Mouse (Mus musculus) embryonic facial prominence, embryonic 15.5 days (tissue): ENCODE measurements around the gene Tmem177. TPM values are rescaled to one million over a fixed set of nuclear protein-coding genes. Genes with fewer than 3 reads are reported as not detected.

Source experiments
- ATAC-seq: fragments of 200-750 bp; cut with Nextera tagmentation; 2 replicates; pipeline ENCODE4 v1.8.0; 2017; ENCODE audit warnings: low read depth, moderate TSS enrichment; ENCODE audit not compliant: insufficient number of reproducible peaks, low FRiP score, low TSS enrichment
- H3K27ac ChIP-seq: fragments of 300-500 bp; sonication (generic); replicated peaks from 2 replicates; pipeline ENCODE4 v1.5.1; 2015; ENCODE audit warnings: mild to moderate bottlenecking, inconsistent platforms
- H3K27me3 ChIP-seq: fragments of 300-500 bp; sonication (generic); 2 replicates; pipeline ENCODE4 v1.6.1; 2015; ENCODE audit warnings: inconsistent platforms
- H3K36me3 ChIP-seq: fragments of 300-500 bp; sonication (generic); 2 replicates; pipeline ENCODE4 v1.6.1; 2015; ENCODE audit warnings: mild to moderate bottlenecking, inconsistent platforms
- H3K4me1 ChIP-seq: fragments of 300-500 bp; sonication (generic); 2 replicates; pipeline ENCODE4 v1.6.1; 2015; ENCODE audit warnings: inconsistent platforms
- H3K4me2 ChIP-seq: fragments of 300-500 bp; sonication (generic); replicated peaks from 2 replicates; pipeline ENCODE4 v1.6.1; 2015; ENCODE audit warnings: mild to moderate bottlenecking, inconsistent platforms
- H3K4me3 ChIP-seq: fragments of 300-500 bp; sonication (generic); replicated peaks from 2 replicates; pipeline ENCODE4 v1.5.1; 2015; ENCODE audit warnings: mild to moderate bottlenecking, inconsistent platforms
- H3K9ac ChIP-seq: fragments of 300-500 bp; sonication (generic); 2 replicates; pipeline ENCODE4 v1.6.1; 2015; ENCODE audit warnings: inconsistent platforms
- H3K9me3 ChIP-seq: fragments of 300-500 bp; sonication (generic); replicated peaks from 2 replicates; pipeline ENCODE4 v1.6.1; 2016; ENCODE audit warnings: inconsistent platforms
- WGBS: fragments of 180-500 bp; shearing (Covaris S2); methylation state at CpG from one replicate; pipeline ENCODE4 v1.1.7; 2015; 5-methylcytosine and 5-hydroxymethylcytosine counted together
- polyA plus RNA-seq: library from polyadenylated mRNA; unstranded; fragments of >200 nt; fragmentation: Nextera tagmentation; extraction: Ambion mirVana; gene quantifications from 2 replicates; pipeline ENCODE4 v1.2.1, GENCODE M21; 2015

The Tmem177 gene
- polyA plus RNA-seq, 1 experiment from 2014 or later = 8.1 TPM

DNA sequence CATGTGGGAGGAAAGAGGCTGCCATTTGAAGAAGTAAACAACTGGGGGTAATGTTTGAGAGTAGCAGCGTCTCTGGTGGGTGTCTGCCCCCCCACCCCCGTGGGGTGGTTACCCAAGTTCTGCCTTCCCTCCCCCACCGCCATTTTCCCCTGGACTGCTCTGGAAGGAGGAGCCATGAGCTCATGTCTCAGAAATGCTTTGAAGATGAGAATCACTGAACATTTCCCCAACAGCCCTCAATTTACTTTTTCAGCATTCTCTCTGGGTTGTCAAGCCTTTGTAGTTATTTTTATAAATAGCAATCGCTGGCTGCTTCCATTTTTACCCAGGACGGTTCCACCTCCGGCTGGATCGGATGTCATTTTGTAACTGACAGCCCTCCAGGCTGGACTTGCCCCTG, 26.7 kb downstream of the Tmem177 start:
- Histone ChIP-seq H3K4me1 (peaks cover 9% of the 10 kb centered on the region), H3K9me3 (no peaks in the 10 kb centered on the region), H3K9ac (no peak overlapping the region), H3K27ac (no peak overlapping the region), H3K4me2 (no peak overlapping the region), H3K27me3 (no peaks in the 10 kb centered on the region), H3K4me3 (no peak overlapping the region), H3K36me3 (no peaks in the 10 kb centered on the region)
- ATAC-seq = peak; percentile 39; the same call in 1 of the 2 replicates
- 9% methylated on average over 7 of the region's 7 CpGs for WGBS

DNA sequence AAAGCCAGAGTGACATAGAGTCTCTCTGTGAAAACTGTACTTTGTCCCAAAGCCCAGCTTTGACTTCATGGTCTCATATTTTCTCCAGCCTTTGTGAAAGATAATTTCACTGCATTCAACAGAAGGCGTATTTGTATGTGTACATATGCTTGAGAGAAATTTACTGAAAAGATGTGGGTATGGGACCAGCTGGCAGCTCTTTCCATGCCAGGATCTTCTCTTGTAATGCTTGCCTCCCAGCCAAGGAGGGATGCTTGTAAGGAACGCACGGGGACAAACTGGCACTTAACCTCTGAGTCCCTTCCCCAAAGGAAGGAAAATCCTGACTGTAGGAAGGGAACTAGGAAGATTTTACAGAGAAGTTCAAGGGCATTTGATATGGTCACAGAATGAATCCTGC, 28.7 kb downstream of the Tmem177 start:
- H3K4me1 ChIP-seq = peaks cover 9% of the 10 kb centered on the region
- H3K27me3 ChIP-seq = no peaks in the 10 kb centered on the region
- H3K4me3 ChIP-seq = no peak overlapping the region
- no peak overlapping the region for H3K27ac ChIP-seq
- 85% methylated on average over 3 of the region's 3 CpGs for WGBS
- no peak for ATAC-seq
- no peaks in the 10 kb centered on the region for H3K9me3 ChIP-seq
- no peak overlapping the region for H3K4me2 ChIP-seq
- no peak overlapping the region for H3K9ac ChIP-seq
- H3K36me3 ChIP-seq = no peaks in the 10 kb centered on the region

DNA sequence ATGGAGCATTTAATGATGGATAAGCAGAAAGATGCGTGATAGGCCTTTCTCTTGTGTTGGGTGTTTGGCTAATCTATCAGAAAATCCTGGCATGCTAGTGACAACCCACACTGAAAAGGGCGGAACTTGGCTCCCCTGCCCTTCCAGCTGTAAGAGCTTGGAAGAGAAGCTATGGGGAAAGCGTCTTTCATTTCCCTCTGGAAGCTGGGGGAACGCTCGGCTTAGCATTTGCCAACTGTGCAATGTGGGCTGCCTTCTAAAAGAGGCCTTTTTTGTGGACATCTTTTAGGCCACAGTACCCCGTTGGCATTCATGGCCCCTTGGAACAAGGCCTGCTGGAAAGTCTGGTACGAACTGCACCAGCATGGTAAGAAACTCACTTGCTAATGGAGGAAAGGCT, 34.1 kb downstream of the Tmem177 start:
- no peak for ATAC-seq
- Histone ChIP-seq H3K27ac (no peak overlapping the region; the same call in 1 of the 2 replicates), H3K9me3 (no peaks in the 10 kb centered on the region), H3K9ac (no peak overlapping the region), H3K36me3 (no peaks in the 10 kb centered on the region), H3K4me1 (0 out of 2 replicates have a peak, but pooled peaks cover 5% of the 10 kb centered on the region), H3K4me2 (no peak overlapping the region), H3K4me3 (no peak overlapping the region), H3K27me3 (no peaks in the 10 kb centered on the region)
- 69% methylated on average over 7 of the region's 7 CpGs for WGBS

DNA sequence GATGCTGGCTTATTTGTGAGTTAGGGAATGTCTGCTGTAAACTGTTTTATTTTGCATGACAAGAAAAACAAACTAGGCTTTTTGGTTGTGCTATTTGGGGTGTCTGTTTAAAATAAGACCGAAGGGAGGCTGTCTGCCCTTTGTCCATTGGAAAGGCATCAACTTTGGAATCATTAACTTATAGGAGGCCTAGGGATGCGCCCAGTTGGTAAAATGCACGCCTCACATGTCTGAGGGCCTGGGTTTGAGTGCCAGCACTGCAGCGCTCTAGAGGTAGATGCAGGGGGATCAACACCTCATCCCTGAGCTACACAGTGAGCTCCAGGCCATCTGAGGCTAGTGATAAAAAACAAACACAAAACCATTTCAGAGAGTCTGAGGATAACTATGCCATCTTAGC, 35.5 kb downstream of the Tmem177 start:
- H3K4me3 ChIP-seq = no peak overlapping the region
- H3K27ac ChIP-seq = no peak overlapping the region
- H3K4me1 ChIP-seq = 0 out of 2 replicates have a peak, but pooled peaks cover 5% of the 10 kb centered on the region
- no peaks in the 10 kb centered on the region for H3K36me3 ChIP-seq
- 86% methylated on average over 4 of the region's 4 CpGs for WGBS
- no peaks in the 10 kb centered on the region for H3K27me3 ChIP-seq
- H3K9me3 ChIP-seq = no peaks in the 10 kb centered on the region
- no peak overlapping the region for H3K4me2 ChIP-seq
- no peak for ATAC-seq
- H3K9ac ChIP-seq = no peak overlapping the region

DNA sequence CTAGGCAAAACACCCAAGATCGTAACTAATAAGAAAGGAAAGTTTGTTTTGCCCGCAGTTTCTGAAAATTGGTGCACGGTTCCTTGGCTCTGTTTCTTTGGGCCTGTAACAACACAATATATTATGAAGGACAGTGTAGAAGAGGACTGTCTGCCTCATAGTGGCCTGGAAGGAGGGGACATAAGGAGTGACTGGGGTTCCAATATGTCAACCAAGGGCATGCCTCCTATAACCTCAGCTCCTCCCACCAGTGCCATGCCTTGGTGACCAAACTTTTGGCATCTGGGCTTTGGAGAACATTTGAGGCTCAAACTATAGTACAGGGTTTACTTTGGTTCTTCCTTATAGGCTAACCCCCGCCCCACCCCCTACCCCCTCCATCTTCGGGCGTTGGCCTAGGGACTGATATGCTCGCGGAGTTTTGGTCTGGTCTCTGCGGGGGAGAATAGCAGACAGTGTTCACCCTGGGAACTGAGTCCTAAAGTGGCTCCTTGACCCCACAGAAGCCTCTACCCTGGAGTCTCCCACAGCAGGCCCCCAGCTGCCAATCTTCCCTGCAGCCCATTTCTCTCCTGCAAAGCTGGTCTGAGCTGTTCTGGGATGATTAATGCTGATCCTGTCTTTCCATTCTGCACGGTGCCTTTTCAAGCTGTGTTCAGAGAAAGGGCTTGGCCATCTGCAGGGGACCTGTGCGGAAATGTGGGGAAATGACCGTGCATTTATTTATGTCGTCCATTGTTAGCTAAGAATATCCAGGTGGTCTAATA, 44.4 kb downstream of the Tmem177 start:
- H3K4me3 ChIP-seq = no peak overlapping the region
- no peak for ATAC-seq
- no peaks in the 10 kb centered on the region for H3K27me3 ChIP-seq
- no peak overlapping the region for H3K9ac ChIP-seq
- WGBS = 68% methylated on average over 13 of the region's 13 CpGs
- 0 out of 2 replicates have a peak, but pooled peaks cover 4% of the 10 kb centered on the region for H3K4me1 ChIP-seq
- no peak overlapping the region for H3K4me2 ChIP-seq
- no peak overlapping the region for H3K27ac ChIP-seq
- no peaks in the 10 kb centered on the region for H3K9me3 ChIP-seq
- H3K36me3 ChIP-seq = no peaks in the 10 kb centered on the region

DNA sequence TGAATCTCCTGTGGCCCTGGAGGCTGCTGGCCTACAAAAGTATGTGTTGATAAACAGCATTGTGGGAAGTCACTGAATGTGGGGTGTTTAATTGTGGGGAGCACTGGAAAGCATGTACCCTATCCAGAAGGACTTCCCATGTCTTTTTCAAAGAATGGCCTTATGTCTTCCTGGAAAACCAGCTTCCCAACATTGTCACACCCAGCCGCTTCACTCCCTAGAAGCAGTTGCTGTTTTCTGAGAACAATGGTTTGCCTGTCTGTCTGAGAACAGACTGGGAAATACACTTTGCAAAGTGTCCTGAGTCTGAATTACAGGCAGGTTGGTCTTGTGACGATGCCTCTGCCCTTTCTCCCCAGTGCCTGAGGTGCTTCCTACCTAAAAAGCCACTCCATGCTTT, 45.7 kb downstream of the Tmem177 start:
- Histone ChIP-seq H3K9ac (no peak overlapping the region), H3K4me3 (no peak overlapping the region), H3K4me2 (no peak overlapping the region), H3K27ac (no peak overlapping the region), H3K9me3 (no peaks in the 10 kb centered on the region), H3K36me3 (no peaks in the 10 kb centered on the region), H3K4me1 (0 out of 2 replicates have a peak, but pooled peaks cover 7% of the 10 kb centered on the region), H3K27me3 (no peaks in the 10 kb centered on the region)
- ATAC-seq = no peak
- whole genome bisulfite sequencing = 23% methylated on average over 2 of the region's 2 CpGs

DNA sequence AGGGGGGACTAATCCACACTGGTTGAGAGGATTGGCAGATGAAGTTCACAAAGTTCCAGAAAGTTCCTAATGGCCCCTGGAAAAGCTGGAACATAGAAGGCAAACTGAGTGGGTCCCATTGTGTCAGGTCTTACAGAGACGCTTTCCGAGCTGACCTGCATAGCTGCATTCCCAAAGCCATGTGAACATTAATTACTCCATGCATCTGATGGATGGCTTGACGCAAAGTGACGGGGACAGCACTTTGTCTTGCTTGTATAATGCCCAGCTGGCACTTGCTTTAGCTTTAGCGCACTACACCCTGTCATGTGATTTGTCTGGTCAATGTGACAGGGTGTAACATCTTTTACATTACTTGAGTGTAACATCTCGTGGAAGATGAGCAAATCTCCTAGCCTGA, 47.7 kb downstream of the Tmem177 start:
- H3K27me3 ChIP-seq = no peaks in the 10 kb centered on the region
- 74% methylated on average over 6 of the region's 6 CpGs for WGBS

DNA sequence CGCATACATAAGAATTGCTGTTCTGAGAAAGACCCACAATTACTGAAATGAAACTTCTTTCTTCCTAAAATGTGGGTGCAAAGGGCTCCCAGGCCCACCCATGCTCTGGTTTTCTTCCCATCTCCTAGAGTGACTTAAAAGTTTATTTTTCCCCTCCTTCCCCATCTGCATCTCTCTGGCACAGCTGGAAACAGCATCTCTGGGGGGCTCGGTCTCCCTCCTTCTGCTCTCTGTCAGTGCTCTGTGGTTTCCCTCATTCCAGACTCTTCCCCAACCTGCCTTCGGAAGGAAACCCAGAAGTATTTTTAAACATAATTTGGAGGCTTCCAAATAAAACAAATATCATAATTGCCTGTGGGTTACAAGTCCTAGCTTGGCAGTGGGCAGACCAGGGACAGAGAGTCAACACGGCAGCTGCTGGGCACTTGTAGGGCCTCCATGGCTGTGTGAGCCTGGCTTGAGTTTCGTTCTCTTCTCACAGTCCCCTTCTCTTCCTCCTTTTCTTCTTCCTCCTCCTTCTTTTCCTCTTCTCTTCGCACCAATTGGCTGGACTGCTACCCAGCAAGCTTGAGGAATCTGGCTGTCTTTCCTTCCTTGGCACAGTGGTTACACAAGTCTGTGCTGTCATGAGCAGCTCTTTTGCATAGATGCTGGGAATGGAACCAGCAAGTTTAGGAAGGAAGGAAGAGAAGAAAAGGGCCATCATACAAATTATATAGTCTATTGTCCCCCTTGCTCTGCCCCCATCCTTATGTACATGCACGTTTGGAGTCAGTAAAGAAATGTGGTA, 49.3 kb downstream of the Tmem177 start:
- H3K4me3 ChIP-seq = no peak overlapping the region
- no peaks in the 10 kb centered on the region for H3K9me3 ChIP-seq
- ATAC-seq = peak; percentile 84
- 0 out of 2 replicates have a peak, but pooled peaks cover 7% of the 10 kb centered on the region for H3K4me1 ChIP-seq
- H3K27ac ChIP-seq = peak overlapping the region; percentile 58; the same call in 1 of the 2 replicates
- no peak overlapping the region for H3K4me2 ChIP-seq
- H3K36me3 ChIP-seq = no peaks in the 10 kb centered on the region
- H3K9ac ChIP-seq = no peak overlapping the region
- 43% methylated on average over 7 of the region's 7 CpGs for WGBS
- H3K27me3 ChIP-seq = no peaks in the 10 kb centered on the region

More for the DNA sequence above, 47.7 kb downstream of the Tmem177 start:
- Histone ChIP-seq H3K4me3 (no peak overlapping the region), H3K4me1 (0 out of 2 replicates have a peak, but pooled peaks cover 7% of the 10 kb centered on the region), H3K9me3 (no peaks in the 10 kb centered on the region), H3K4me2 (no peak overlapping the region), H3K27ac (no peak overlapping the region), H3K9ac (no peak overlapping the region), H3K36me3 (no peaks in the 10 kb centered on the region)
- ATAC-seq = no peak

DNA sequence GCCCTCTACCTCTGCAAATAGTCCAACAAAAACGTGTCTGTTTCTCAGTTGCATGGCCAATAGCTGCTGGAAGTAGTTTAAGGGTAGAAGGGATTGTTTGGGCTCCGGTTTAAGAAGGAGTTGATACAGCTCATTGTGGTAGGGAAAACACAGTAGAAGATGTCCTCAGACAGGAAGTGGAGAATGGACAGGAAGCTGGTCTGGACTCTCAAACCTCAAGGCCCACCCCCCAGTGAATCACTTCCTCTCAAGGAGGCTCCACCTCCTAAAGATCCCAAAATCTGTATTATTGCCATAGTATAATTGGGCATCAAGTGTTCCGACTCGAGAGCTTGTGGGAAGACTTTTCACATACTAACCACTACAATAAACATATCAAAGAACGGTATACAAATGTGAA, 53.4 kb downstream of the Tmem177 start:
- 0 out of 2 replicates have a peak, but pooled peaks cover 7% of the 10 kb centered on the region for H3K4me1 ChIP-seq
- 80% methylated on average over 5 of the region's 5 CpGs for WGBS
- no peak overlapping the region for H3K9ac ChIP-seq
- H3K4me2 ChIP-seq = no peak overlapping the region
- no peaks in the 10 kb centered on the region for H3K9me3 ChIP-seq
- H3K4me3 ChIP-seq = no peak overlapping the region
- H3K27ac ChIP-seq = no peak overlapping the region
- ATAC-seq = no peak
- H3K27me3 ChIP-seq = no peaks in the 10 kb centered on the region
- H3K36me3 ChIP-seq = no peaks in the 10 kb centered on the region
